Mouse (Mus musculus): ENCODE measurements around the gene Cd82.
A peak's percentile ranks its signal among the peaks of the same experiment; 100 is the strongest.

Gene Cd82

GRCm38 (mm10) chr2:93461869-93462714, 848 bp downstream of the Cd82 start:
- peak; percentile 98 for DNase-seq

GRCm38 (mm10) chr2:93460786-93461469, 2.0 kb downstream of the Cd82 start:
- no peak for DNase-seq

GRCm38 (mm10) chr2:93459208-93459920, 3.6 kb downstream of the Cd82 start:
- DNase-seq: no peak

GRCm38 (mm10) chr2:93458332-93459207, 4.4 kb downstream of the Cd82 start:
- DNase-seq: no peak

- DNase-seq: no peak
Measured at GRCm38 (mm10) chr2:93457426-93458130, 5.4 kb downstream of the Cd82 start.

- DNase-seq: no peak
Measured at GRCm38 (mm10) chr2:93456140-93456539, 6.8 kb downstream of the Cd82 start.

- DNase-seq: peak; percentile 88
Measured at GRCm38 (mm10) chr2:93454817-93455591, 7.9 kb downstream of the Cd82 start.

- no peak for DNase-seq
Measured at GRCm38 (mm10) chr2:93454334-93454733, 8.6 kb downstream of the Cd82 start.

GRCm38 (mm10) chr2:93453046-93453445, 9.9 kb downstream of the Cd82 start:
- DNase-seq: no peak

- peak; percentile 79 for DNase-seq
Measured at GRCm38 (mm10) chr2:93452506-93452905, 10.4 kb downstream of the Cd82 start.

GRCm38 (mm10) chr2:93452057-93452456, 10.9 kb downstream of the Cd82 start:
- DNase-seq: no peak

- DNase-seq: peak; percentile 75
Measured at GRCm38 (mm10) chr2:93451219-93451938, 11.6 kb downstream of the Cd82 start.

- no peak for DNase-seq
Measured at GRCm38 (mm10) chr2:93450695-93451094, 12.2 kb downstream of the Cd82 start.

GRCm38 (mm10) chr2:93449657-93450056, 13.3 kb downstream of the Cd82 start:
- DNase-seq: no peak

GRCm38 (mm10) chr2:93448774-93449173, 14.2 kb downstream of the Cd82 start:
- DNase-seq: no peak

- DNase-seq: no peak
Measured at GRCm38 (mm10) chr2:93447500-93448249, 15.3 kb downstream of the Cd82 start.

GRCm38 (mm10) chr2:93446606-93447353, 16.2 kb downstream of the Cd82 start:
- DNase-seq: peak; percentile 65

- peak; percentile 65 for DNase-seq
Measured at GRCm38 (mm10) chr2:93445237-93445651, 17.7 kb downstream of the Cd82 start.

- DNase-seq: no peak
Measured at GRCm38 (mm10) chr2:93444280-93444679, 18.7 kb downstream of the Cd82 start.
